Mouse (Mus musculus) left cerebral cortex, postnatal 10 days (tissue): ENCODE results near the gene Tcerg1l. TPM values are rescaled to one million over a fixed set of nuclear protein-coding genes. Genes with fewer than 3 reads are reported as not detected.
A peak's percentile ranks its signal among the peaks of the same experiment; 100 is the strongest.

Experiments
- DNase-seq, 2 experiments: peaks; one replicate each; pipeline ENCODE4 v3.0.0; 2021 to 2022; ENCODE audit warnings: low spot score in 2 of 2, mixed read lengths in 1 of 2; ENCODE audit errors: extremely low spot score in 1 of 2
- intact Hi-C: fragments of 180-260 bp; cut with DNase I; formaldehyde crosslinking; loops from one replicate; pipeline ENCODE4 v1.15.1; 2025
- total RNA-seq, 2 experiments: library from RNA; stranded (reverse); gene quantifications; 2 replicates each; pipeline ENCODE4 v1.2.3; 2021

The Tcerg1l gene
- total RNA-seq, 2 experiments from 2014 or later: 18.7 to 23.4 TPM

GRCm38 (mm10) chr7:138374376-138374775 is 23.2 kb downstream of the Tcerg1l start:
- intact Hi-C loops: no loop called here
- DNase-seq: no peak

GRCm38 (mm10) chr7:138373530-138373929 is 24.0 kb downstream of the Tcerg1l start:
- intact Hi-C loops: no loop called here
- DNase-seq: no peak

- no peak for DNase-seq
- intact Hi-C loops: no loop called here
These were observed 30.0 kb downstream of the Tcerg1l start for GRCm38 (mm10) chr7:138367570-138367969.

GRCm38 (mm10) chr7:138365519-138365918 is 32.0 kb downstream of the Tcerg1l start:
- peak in 1 of 2 experiments; percentile 15 for DNase-seq
- intact Hi-C loops: no loop called here

GRCm38 (mm10) chr7:138357475-138357874 is 40.1 kb downstream of the Tcerg1l start:
- intact Hi-C loops: no loop called here
- DNase-seq: no peak

GRCm38 (mm10) chr7:138356655-138357449 is 40.7 kb downstream of the Tcerg1l start:
- intact Hi-C loops: no loop called here

GRCm38 (mm10) chr7:138345451-138345850 is 52.1 kb downstream of the Tcerg1l start:
- intact Hi-C loops: no loop called here
- DNase-seq: no peak

More at GRCm38 (mm10) chr7:138356655-138357449, 40.7 kb downstream of the Tcerg1l start:
- no peak for DNase-seq

- intact Hi-C loops: no loop called here
These were observed 59.1 kb downstream of the Tcerg1l start for GRCm38 (mm10) chr7:138338451-138338850.

GRCm38 (mm10) chr7:138337946-138338345 is 59.6 kb downstream of the Tcerg1l start:
- DNase-seq: no peak
- intact Hi-C loops: no loop called here

More at GRCm38 (mm10) chr7:138338451-138338850, 59.1 kb downstream of the Tcerg1l start:
- DNase-seq: no peak

GRCm38 (mm10) chr7:138332504-138333168 is 64.9 kb downstream of the Tcerg1l start:
- intact Hi-C loops: no loop called here
- no peak for DNase-seq

GRCm38 (mm10) chr7:138331266-138331665 is 66.3 kb downstream of the Tcerg1l start:
- DNase-seq: no peak
- intact Hi-C loops: no loop called here

- no peak for DNase-seq
These were observed 68.9 kb downstream of the Tcerg1l start for GRCm38 (mm10) chr7:138328637-138329036.

GRCm38 (mm10) chr7:138326760-138327159 is 70.8 kb downstream of the Tcerg1l start:
- no peak for DNase-seq
- intact Hi-C loops: no loop called here

More at GRCm38 (mm10) chr7:138328637-138329036, 68.9 kb downstream of the Tcerg1l start:
- intact Hi-C loops: no loop called here

GRCm38 (mm10) chr7:138313733-138314132 is 83.8 kb downstream of the Tcerg1l start:
- intact Hi-C loops: no loop called here

GRCm38 (mm10) chr7:138306126-138306525 is 91.4 kb downstream of the Tcerg1l start:
- intact Hi-C loops: no loop called here
- no peak for DNase-seq

More at GRCm38 (mm10) chr7:138313733-138314132, 83.8 kb downstream of the Tcerg1l start:
- DNase-seq: no peak

- no peak for DNase-seq
- intact Hi-C loops: no loop called here
These were observed 112.7 kb downstream of the Tcerg1l start for GRCm38 (mm10) chr7:138284790-138285189.

GRCm38 (mm10) chr7:138275263-138275662 is 122.3 kb downstream of the Tcerg1l start:
- DNase-seq: no peak
- intact Hi-C loops: no loop called here

- no peak for DNase-seq
- intact Hi-C loops: no loop called here
These were observed 126.2 kb downstream of the Tcerg1l start for GRCm38 (mm10) chr7:138271328-138271727.

GRCm38 (mm10) chr7:138269386-138269785 is 128.1 kb downstream of the Tcerg1l start:
- intact Hi-C loops: no loop called here

More at GRCm38 (mm10) chr7:138269386-138269785, 128.1 kb downstream of the Tcerg1l start:
- no peak for DNase-seq
